Mouse (Mus musculus) liver, embryonic 14.5 days (tissue): ENCODE measurements around the gene Tbck. TPM values are rescaled to one million over a fixed set of nuclear protein-coding genes. Genes with fewer than 3 reads are reported as not detected.
A peak's percentile ranks its signal among the peaks of the same experiment; 100 is the strongest.

Experiments used
- ATAC-seq: fragments of 200-750 bp; cut with Nextera tagmentation; 2 replicates; pipeline ENCODE4 v1.8.0; 2017; ENCODE audit warnings: moderate number of reproducible peaks, mild to moderate bottlenecking, moderate library complexity; ENCODE audit not compliant: insufficient read depth
- DNase-seq, 3 experiments: peaks; one replicate each; pipeline ENCODE4 v3.0.0-alpha.2; 2012 to 2013; ENCODE audit warnings: low read depth in 3 of 3, low spot score in 3 of 3
- H3K27ac ChIP-seq: fragments of 300-500 bp; sonication (generic); 2 replicates; pipeline ENCODE4 v1.5.1; 2014; ENCODE audit warnings: moderate library complexity, mild to moderate bottlenecking, control low read depth, inconsistent platforms
- H3K27me3 ChIP-seq: fragments of 300-500 bp; sonication (generic); 2 replicates; pipeline ENCODE4 v1.6.1; 2014; ENCODE audit warnings: mild to moderate bottlenecking, low read length, moderate library complexity; ENCODE audit not compliant: control insufficient read depth, insufficient read depth
- H3K36me3 ChIP-seq: fragments of 300-500 bp; sonication (generic); replicated peaks from 2 replicates; pipeline ENCODE4 v1.6.1; 2014; ENCODE audit warnings: low read depth; ENCODE audit not compliant: control insufficient read depth, insufficient read depth
- H3K4me1 ChIP-seq, 2 experiments: fragments of 200-500 bp in 1 of 2; fragments of 300-500 bp in 1 of 2; sonication (generic) in 1 of 2; replicated peaks; 2 replicates each; pipeline ENCODE4 v1.6.1; 2012 to 2014; ENCODE audit warnings: antibody characterized with exemption in 1 of 2, inconsistent platforms in 1 of 2, low read length in 1 of 2; ENCODE audit not compliant: control insufficient read depth in 2 of 2, insufficient read depth in 2 of 2
- H3K4me2 ChIP-seq: fragments of 300-500 bp; sonication (generic); 2 replicates; pipeline ENCODE4 v1.6.1; 2014; ENCODE audit warnings: low read depth, mild to moderate bottlenecking, control low read depth, moderate library complexity
- H3K4me3 ChIP-seq, 2 experiments: fragments of 200-500 bp in 1 of 2; fragments of 300-500 bp in 1 of 2; sonication (generic) in 1 of 2; 2 replicates each; pipeline ENCODE4 v1.5.1; 2012 to 2014; ENCODE audit warnings: low read depth in 2 of 2, low read length in 2 of 2, mild to moderate bottlenecking in 2 of 2, control low read depth in 1 of 2, inconsistent platforms in 1 of 2, moderate library complexity in 1 of 2; ENCODE audit not compliant: insufficient read depth in 1 of 2
- H3K9ac ChIP-seq: fragments of 300-500 bp; sonication (generic); replicated peaks from 2 replicates; pipeline ENCODE4 v1.6.1; 2014; ENCODE audit warnings: mild to moderate bottlenecking, control low read depth, moderate library complexity
- H3K9me3 ChIP-seq: fragments of 300-500 bp; sonication (generic); 2 replicates; pipeline ENCODE4 v1.6.1; 2016; ENCODE audit warnings: low read length, mixed read lengths; ENCODE audit not compliant: control insufficient read depth
- CTCF ChIP-seq: IDR thresholded peaks from 2 replicates; pipeline ENCODE4 v1.5.1; 2016; ENCODE audit warnings: antibody characterized with exemption, low read depth, control low read depth
- EP300 ChIP-seq: IDR thresholded peaks from 2 replicates; pipeline ENCODE4 v1.6.1; 2016; ENCODE audit warnings: antibody characterized with exemption, low read depth
- WGBS: fragments of 180-500 bp; shearing (Covaris S2); extraction: QIAGEN DNeasy Blood & Tissue Kit; methylation state at CpG from one replicate; pipeline ENCODE4 v1.1.7; 2014; ENCODE audit not compliant: insufficient replicate concordance; 5-methylcytosine and 5-hydroxymethylcytosine counted together
- polyA plus RNA-seq, 2 experiments: library from polyadenylated mRNA; depleted of rRNA in 1 of 2; stranded (reverse) in 1 of 2; unstranded in 1 of 2; fragments of >200 nt; fragmentation: Nextera tagmentation in 1 of 2; extraction: Ambion mirVana in 1 of 2; gene quantifications; 2 replicates each; pipeline versions ENCODE4 v1.2.1 to v1.2.3; 2012 to 2014

Gene Tbck
- polyA plus RNA-seq, 2 experiments = 0.92 to 2.3 TPM

DNA sequence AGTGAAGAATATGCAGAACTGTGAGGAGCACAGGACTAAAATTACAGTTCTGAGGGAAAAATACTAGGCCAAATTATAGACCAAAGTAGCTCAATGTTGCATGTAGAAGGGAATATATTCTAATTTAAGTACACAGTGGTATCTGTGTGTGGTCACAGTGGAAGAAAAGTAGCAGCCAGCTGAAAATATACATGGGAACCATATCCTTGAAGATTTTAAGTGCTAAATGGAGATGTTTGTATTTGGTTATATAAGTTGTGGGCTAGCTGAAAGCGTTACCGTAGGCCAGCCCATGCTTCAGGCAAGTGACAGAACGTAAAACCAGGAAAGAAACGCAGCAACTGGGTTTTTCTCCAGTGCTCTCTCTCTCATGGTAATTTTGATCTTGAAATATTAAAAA, 33.4 kb downstream of the Tbck start:
- ATAC-seq (no peak), DNase-seq (no peak)
- H3K9ac ChIP-seq = no peak overlapping the region
- TF ChIP-seq EP300 = no peak
- TF ChIP-seq CTCF = no peak
- no peaks in the 10 kb centered on the region for H3K9me3 ChIP-seq
- WGBS = 85% methylated on average over 4 of the region's 4 CpGs
- no peak overlapping the region for H3K4me2 ChIP-seq
- no peak overlapping the region for H3K4me3 ChIP-seq
- H3K27me3 ChIP-seq = no peaks in the 10 kb centered on the region
- H3K4me1 ChIP-seq = no peaks in the 10 kb centered on the region
- no peak overlapping the region for H3K27ac ChIP-seq
- no peaks in the 10 kb centered on the region for H3K36me3 ChIP-seq

DNA sequence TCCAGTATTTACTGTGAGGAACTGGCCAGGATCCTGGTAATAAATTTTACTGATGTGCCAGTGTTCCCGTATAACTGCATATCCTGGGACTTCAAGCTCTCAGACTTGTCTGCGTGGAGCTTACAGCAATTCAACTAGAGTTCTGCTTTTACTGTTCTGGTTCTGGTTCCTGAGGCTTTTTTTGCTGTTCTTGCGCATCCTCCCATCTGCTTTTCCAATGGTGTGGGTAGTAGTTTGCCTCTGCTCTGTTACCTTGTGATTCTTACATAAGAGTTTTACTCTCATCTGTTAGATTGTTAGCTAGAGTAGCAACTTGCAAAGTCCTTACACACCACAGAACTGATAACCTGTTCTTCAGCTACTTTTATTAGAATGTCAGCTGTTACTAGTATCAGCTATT, 40.4 kb downstream of the Tbck start:
- Histone ChIP-seq H3K27me3 (no peaks in the 10 kb centered on the region), H3K36me3 (no peaks in the 10 kb centered on the region), H3K9me3 (no peaks in the 10 kb centered on the region), H3K4me2 (no peak overlapping the region), H3K4me3 (no peak overlapping the region), H3K27ac (no peak overlapping the region), H3K4me1 (no peaks in the 10 kb centered on the region), H3K9ac (no peak overlapping the region)
- 80% methylated on average over 3 of the region's 3 CpGs for WGBS
- DNase-seq = no peak
- TF ChIP-seq CTCF (no peak), EP300 (no peak)
- ATAC-seq = no peak

DNA sequence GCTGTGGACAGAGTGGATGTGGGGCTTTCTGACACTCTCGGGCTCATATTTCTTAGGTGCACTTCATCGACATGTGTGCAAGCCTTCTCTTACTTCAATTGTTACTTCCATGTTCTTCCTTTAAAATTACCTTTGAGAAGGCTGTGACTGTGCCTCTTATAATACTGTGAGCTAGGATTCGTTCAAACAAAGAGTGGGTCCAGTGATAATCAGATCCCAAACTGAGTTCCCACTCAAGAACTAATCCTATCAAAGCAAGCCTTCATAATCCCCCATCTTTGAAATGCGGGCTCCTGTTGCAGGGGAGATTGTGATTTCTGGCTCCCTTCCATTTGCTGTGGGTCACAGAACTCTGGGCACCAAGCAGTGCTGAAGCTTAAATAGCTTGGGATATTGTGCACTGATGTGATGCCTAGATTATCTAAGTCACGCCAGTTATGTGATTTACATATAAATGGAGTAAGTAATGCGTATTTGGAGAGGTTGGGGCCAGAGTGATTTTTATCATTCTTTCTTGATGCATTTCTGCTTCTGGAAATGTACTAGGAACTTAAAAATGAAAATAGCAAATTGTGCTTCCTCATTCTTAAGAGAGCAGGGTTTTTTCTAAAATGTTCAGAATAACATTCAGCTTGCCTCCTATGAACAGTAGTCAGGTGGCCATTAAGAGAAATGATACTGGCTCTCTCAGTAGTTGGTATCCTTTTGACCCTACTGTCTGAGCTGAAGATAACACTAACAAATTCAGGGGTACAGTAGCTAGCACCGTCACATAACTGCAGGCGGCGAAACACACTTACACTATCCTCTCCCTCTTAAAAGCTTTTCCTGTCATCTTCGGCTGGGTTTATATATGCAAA, 60.6 kb downstream of the Tbck start:
- no peak overlapping the region for H3K9ac ChIP-seq
- TF ChIP-seq EP300 = no peak
- no peak for TF ChIP-seq CTCF
- 70% methylated on average over 10 of the region's 10 CpGs for WGBS
- ATAC-seq = no peak
- no peak overlapping the region for H3K4me3 ChIP-seq
- no peaks in the 10 kb centered on the region for H3K9me3 ChIP-seq
- DNase-seq = no peak
- H3K4me2 ChIP-seq = no peak overlapping the region
- no peaks in the 10 kb centered on the region for H3K36me3 ChIP-seq
- H3K27me3 ChIP-seq = no peaks in the 10 kb centered on the region
- H3K27ac ChIP-seq = no peak overlapping the region
- H3K4me1 ChIP-seq = peaks cover 0 to 5% of the 10 kb centered on the region in 2 experiments; a peak in 1 of 4 replicates

DNA sequence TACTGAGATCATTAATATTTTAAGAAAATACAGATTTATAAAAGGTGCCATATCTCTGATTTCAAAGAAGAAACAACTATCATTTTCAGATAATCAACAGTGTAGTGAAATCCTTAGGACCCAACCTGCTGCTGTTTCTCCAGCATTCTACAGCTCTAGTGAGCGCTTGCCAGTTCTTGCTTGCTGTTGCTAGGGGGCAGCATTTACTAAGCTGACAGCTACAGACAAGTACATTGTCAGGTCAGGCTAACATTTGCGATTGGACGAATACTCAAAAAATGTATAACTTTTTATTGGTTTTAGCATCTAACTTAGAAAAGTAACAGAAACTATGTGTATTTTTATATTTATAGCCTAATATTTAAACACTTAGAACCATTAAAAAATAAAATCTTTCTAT, 63.1 kb downstream of the Tbck start:
- Histone ChIP-seq H3K9me3 (no peaks in the 10 kb centered on the region), H3K4me1 (peaks cover 0 to 5% of the 10 kb centered on the region in 2 experiments; a peak in 1 of 4 replicates), H3K9ac (no peak overlapping the region), H3K27ac (no peak overlapping the region), H3K27me3 (no peaks in the 10 kb centered on the region), H3K36me3 (no peaks in the 10 kb centered on the region), H3K4me2 (no peak overlapping the region), H3K4me3 (no peak overlapping the region)
- ATAC-seq (peak; percentile 55; the same call in 1 of the 2 replicates), DNase-seq (peak; percentile 32 to 35 (median 35))
- 26% methylated on average over 3 of the region's 3 CpGs for WGBS
- peak; percentile 74 for TF ChIP-seq CTCF
- no peak for TF ChIP-seq EP300

DNA sequence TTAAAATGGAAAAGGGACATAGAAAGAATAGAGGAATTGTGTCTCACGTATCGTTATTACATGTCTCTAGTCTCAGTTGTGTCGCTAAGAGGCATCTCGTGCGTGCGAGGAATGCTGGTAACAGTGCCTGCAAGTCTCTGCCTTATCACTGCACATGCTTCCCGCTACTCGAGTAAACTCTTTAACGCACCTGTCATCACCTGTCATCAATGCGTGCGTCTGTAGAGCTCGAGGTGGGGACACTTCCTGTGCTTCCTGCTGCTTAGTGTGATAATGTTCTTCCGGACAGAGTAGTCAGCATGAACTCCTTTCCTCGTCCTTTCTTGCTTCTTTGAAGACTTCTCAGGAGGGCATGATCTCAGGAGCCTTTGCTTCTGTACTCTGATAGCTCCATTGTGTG, 63.8 kb downstream of the Tbck start:
- Histone ChIP-seq H3K9ac (no peak overlapping the region), H3K4me3 (no peak overlapping the region), H3K9me3 (no peaks in the 10 kb centered on the region), H3K4me1 (peaks cover 0 to 5% of the 10 kb centered on the region in 2 experiments; a peak in 1 of 4 replicates), H3K36me3 (no peaks in the 10 kb centered on the region), H3K27me3 (no peaks in the 10 kb centered on the region), H3K27ac (no peak overlapping the region), H3K4me2 (no peak overlapping the region)
- no peak for TF ChIP-seq CTCF
- TF ChIP-seq EP300 = no peak
- 16% methylated on average over 14 of the region's 14 CpGs for WGBS
- peak; percentile 48; the same call in 1 of the 2 replicates for ATAC-seq
- DNase-seq = peak in 1 of 3 experiments; percentile 6
